Mouse (Mus musculus) thymus, postnatal 0 days (tissue): ENCODE measurements around the gene Abhd16a. TPM values are rescaled to one million over a fixed set of nuclear protein-coding genes. Genes with fewer than 3 reads are reported as not detected.

Source experiments
- DNase-seq: peaks from one replicate; pipeline ENCODE4 v3.0.0-alpha.2; 2015; ENCODE audit warnings: low spot score
- polyA plus RNA-seq: library from polyadenylated mRNA; unstranded; fragments of >200 nt; fragmentation: Nextera tagmentation; extraction: Ambion mirVana; gene quantifications from 2 replicates; pipeline ENCODE4 v1.2.1, GENCODE M21; 2015

Abhd16a gene
- polyA plus RNA-seq, 1 experiment from 2014 or later = 90.6 TPM

DNA sequence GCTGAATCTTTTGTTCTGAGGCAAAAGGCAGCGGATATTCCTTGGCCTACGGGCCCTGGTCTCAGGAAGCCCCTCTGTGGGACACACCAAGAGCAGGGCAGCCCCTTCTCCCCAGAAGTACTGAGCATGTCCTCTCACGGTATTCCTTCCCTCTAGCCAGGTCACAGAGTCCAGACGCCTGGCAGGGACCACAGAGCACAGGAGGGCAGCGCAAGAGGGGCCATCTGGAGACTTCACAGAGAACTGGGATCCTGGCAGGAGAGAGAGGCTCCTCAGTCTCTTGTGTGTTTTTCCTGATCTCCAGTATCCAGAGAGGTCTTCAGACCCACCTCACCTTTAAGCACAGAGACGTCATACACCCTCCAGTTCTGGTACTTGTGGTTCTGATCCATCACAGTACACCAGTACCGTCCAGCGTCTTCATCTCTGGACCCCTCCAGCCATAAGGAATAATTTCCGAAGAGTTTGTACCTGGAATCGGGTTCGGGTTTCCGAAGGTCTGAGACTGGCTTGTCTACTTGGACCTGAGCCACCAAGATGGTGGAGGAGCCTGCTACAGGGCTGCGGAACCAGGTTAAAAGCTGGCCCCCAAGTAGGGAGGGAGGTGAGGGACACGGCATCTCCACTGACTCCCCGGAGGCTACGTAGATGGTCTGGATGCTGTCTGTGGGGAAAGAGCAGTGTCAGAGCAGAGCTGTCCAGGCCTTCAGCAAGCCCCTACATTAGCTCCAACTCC is 6.1 kb upstream of the Abhd16a start:
- DNase-seq = no peak

DNA sequence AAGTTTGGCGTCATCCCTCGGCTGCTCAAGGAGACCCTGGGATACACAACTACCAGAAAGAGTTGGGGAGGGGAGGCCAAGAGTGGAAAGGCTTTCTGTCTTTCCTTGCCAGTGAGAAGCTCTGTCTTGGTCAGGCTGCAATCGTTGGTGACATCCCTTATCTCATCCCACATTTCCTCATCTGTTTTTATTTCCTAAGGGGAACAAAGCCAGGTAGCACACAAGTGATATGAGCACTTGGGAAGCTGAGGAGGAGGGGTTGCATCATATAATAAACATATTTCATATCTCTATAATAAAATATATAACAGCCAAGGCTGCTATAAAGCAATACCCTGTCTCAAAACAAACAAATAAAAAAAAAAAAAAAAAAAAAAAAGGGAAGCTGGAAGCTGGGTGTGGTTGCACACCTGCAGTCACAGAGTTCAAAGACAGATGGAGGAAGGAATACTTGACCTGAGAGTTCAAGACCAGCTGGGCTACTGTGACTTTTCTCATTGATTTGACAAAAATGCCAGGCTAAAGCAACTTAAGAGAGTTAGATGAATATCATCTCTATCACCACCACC is 5.0 kb upstream of the Abhd16a start:
- DNase-seq = no peak

DNA sequence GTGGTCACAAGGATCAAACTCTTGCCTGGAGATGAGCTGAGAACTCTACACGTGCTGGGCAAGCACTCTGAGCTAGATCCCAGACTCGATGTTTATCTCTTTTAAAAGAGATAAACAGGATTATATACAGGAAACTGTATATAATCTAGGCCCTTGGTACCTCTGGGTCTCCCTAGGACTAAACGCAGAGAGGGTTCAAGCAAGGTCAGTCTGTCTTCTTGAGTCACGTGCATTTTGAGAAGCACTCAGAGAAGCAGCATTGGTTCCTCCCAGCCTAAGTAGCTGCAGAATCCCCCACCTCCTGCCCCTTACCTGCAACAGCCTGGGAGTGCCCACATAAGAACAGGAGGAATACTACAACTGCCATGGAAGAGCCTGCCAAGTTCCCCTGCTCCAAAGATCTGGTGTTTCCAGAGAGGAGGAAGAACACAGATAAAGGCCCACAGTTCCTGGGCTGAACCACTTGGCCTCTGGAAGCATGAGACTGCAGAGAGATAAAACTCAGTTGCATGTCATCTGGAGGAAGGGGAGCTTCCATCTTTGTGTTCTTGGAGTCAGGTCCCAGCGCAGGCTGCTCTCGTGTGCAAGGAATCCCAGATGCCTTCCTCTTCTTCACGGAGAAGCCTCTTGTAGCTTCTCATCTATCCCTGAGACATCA is 3.7 kb upstream of the Abhd16a start, which contains the start of gene Ly6g6f:
Gene Ly6g6f (minus strand): TSS at position 403 of the 658 bp plus-strand sequence.
- DNase-seq = no peak

DNA sequence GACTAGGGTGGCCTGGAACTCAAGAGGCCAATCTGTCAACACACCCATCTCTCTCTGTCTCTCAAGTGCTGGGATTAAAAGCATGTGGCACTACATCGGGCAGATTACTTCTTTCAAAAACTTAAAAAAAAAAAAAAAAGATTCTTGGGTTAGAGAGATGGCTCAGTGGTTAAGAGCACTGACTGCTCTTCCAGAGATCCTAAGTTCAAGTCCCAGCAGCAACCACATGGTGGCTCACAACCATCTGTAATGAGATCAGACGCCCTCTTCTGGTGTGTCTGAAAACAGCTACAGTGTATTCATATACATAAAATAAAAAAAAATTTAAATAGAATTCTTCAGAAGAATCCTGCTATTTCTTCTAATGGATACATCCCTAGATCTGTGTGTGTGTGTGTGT is 912 bp upstream of the Abhd16a start:
- DNase-seq = no peak

DNA sequence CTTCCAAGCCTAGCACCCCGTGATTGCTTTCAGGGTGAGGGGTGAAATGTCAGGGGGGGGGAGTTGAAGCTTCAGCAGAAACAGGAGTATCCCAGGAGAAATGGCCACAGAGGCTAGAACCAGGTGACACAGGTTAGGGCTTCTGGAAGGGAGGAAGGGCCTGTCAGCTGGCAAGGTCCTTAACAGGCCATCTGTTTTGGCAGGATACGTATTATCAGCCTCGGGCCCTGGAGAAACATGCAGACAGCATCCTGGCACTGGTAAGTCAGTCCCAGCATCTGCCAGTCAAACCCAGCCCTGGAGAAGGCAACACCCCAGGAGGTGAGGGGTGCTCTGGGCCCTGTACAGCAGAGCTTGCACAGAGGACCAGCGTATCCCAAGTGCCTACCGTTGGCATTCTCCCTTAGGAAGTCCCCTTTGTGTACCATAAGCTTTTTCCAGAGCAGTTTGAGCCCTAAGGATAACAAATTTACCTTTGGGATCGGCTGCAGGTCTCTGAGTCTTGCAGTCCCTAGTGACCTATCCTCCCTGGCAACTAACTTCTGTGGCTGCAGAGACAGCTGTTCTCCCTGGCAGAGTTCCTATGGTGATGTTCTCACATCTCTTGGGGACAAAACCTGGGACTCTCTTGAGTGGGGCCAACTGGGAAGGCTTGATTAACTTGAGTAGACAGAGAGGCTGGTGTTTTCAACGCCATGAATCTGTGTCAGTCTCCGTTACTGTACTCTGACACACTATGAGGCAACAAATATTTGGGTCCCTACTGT is 1.3 kb downstream of the Abhd16a start:
- no peak for DNase-seq

DNA sequence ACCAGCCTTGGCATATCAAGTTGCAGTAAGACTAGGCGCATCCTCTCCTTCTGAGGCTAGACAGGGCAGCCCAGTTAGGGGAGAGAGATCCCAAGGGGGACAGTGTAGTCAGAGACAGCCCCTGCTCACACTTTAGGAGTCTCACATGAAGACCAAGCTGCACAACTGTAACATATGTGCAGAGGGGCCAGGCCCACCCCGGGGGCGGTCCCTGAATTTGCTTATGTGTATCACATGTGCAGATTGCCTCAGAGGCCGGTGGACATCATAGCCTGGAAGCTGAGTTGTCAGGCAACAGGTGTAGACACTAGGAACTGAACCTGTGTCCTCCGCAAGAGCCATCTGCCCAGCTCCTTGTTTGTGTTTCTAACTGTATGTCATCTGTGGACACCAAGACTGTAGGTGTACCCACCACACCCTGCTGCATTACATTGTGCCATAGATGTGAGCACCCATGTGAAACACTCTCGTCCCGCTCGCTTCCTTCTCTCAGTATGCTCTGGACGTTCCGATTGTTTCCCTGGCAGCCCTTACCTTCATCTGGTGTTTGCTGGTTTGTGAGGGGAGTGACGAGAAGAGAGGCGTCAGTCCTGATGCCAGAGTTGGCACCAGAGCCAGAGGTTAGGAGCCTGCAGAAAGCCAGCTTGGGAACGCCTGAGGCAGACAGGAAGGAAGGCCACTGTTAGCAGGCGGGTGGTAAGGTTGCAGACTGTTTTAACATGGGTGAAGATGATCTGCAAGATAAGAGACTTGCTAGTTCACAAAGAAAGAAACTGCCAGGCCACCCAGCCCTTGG is 3.5 kb downstream of the Abhd16a start:
- DNase-seq = no peak

DNA sequence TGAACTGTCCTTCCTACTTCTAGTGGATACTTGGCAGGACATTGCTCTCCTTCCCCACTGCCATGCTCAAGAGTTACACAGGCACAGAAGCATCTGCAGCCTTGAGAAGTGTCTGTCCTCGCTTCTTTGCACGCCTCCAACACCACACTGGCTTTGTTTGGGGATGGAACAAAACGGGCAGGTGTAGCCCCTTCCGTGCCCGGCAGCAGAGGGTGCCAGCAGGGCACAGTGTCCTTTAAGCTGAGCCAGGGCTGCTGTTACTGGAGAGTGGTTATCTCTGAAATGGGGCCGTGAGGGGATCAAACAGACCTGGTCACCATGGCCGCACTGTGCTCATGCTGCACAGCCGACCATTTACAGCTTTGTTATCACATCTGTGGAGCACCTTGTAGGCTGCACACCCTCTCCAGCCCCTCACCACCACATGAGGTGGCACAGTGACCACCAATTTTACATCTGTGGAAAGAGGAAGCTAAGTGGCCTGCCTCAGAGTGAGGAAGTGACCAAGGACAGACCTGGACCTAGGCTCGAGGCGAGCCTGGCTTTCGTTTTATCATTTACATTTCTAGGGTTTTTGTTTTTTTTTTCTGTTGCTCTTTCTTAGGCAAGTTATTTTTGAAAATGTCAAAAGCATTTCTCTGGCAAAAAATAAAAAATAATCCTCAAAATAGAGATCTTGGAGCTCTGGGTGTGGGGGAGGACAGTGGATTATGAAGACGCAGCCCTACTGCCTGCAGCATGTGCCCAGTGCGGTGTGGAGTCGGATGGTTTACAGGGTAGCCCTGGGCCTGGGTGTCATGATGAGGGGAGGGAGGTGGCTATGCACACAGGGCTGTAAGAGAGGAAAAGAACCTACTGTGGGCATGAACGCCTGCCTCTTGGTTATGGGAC is 5.7 kb downstream of the Abhd16a start:
- no peak for DNase-seq

DNA sequence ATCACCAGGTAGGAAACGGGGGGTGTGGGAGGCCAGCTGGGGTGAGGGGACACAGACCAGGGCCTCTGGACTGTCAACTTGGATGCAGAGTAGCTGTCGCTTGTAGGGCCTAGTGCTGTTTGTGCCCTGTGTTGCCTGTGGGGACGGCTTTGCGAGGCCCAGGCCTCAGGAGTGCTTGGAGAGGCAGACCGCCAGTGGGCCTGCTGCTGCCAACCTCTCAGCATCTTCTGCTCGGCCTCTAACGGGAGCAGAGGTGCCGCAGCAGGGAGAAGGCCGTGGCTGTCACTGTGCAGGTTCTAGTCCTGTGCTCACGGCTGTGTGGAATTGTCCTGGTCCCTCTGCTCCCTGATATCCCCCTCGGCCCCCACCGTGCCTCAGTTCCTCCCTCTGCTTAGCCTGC is 7.5 kb downstream of the Abhd16a start:
- no peak for DNase-seq

DNA sequence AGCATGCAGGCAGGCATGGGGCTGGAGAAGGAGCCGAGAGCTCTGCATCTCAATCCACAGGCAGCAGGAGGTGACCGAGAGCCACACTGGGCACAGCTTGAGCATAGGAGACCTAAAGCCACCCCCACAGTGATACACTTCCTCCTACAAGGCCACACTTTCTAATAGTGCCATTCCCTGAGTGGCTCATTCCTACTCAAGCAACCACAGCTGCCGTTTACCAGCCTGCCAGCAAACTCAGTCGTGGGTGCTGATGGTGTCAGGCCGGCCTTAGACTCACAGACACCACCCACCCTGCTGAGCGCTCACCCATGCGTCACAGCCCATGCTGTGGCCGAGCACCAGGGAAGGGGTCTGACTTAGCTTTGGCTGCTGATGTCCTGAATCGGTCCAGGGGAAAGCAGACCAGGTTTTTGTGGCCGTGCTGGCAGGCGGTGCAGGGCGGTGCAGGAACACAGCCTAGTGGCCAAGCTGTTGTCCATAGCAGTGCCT is 8.1 kb downstream of the Abhd16a start:
- no peak for DNase-seq

DNA sequence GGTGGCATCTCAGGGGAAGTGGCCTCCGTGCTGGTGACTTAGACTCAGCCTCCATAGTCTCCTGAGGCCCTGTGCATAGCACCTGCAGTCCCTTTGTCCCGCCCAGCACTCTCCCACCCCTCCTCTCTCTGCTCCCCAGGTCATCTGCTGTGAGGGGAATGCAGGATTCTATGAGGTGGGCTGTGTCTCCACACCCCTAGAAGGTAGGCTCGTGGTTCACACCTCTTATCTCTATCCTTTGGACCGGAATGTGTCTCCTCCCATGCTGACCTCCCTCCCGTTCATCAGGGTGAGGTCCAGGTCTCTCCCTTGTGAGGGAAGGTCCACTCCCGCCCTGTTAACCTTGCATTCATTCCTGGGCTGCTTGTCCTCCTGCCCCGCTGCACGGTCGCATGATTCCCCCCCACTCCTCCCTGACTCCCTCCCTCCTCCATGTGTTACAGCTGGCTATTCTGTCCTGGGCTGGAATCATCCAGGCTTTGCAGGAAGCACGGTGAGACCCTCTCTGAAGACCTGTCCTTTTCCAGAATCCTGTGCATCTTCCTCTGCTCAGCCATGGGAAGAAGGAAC is 11.2 kb downstream of the Abhd16a start:
- no peak for DNase-seq

DNA sequence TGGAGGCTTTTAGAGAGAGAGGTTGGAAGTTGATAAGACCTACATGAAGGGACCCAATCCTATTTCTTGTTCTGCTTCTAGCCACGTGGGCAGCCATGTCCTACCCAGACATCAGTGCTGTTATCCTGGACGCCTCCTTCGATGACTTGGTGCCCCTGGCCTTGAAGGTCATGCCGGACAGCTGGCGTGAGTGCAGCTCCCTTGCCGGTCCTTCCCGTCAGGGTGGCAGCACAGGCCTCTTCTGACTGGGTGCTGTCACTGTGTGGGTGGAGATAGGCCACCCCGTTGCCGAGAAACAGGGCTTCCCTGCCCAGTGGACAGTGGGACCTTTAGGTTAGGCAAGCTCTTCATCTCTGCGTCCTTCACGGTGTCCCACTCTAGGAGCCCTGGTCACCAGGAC is 12.1 kb downstream of the Abhd16a start:
- DNase-seq = no peak

DNA sequence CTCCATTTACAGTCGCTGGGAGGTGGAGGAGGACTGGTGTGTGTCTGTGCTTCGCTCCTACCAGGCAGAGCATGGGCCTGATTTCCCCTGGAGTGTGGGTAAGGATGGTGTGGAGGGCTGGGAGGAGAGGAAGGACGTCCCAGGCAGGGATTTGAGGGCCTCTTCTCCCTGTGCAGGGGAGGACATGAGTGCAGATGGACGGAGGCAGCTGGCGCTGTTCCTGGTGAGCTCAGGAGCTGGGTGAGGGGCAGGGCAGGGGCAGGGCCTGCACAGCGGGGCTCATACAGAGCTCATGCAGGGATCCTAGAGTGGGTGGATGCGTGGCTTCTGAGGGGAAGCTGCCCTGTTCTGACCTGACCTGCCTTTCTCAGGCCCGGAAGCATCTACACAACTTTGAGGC is 13.2 kb downstream of the Abhd16a start:
- no peak for DNase-seq

DNA sequence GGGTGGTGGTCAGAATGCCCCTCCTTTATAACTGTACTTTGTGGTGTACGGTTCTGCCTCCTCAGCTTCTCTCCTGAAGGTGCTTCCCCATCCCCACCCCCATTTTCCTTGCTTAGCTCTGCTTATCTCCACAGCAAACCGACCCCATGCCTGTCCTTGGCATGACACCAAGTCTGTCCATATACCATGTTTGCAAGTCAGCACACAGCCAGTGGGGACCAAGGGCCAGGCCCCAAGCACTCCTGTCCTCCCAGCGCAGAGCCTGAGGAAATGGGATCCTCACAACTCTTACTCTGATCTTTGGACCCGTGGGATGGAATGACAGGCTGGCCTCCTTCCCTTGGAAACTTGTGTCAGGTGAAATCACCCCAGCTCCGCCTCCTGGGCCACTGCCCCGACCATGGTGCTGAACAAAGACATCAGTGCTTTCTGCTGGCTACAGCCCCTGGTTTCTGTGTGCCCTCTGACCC is 14.2 kb downstream of the Abhd16a start:
- no peak for DNase-seq

DNA sequence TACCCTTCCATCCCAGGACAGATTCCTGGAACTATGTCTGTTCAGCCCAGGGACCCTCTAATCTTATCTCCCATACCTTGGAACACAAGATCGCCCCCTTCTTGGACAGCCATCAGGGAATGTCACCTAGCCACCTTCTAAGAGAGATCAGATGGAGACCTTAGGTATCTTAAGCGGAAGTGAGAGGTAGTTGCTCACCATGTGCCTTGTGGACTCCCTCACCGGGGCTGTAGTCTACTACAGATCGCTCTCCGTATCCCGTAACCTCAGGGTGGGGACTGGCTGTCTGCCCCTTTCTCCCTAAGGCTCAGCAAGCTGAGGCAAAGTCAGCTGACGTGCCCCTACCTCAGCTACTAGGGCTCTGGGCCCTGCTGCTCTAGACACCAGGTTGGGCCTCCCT is 15.0 kb downstream of the Abhd16a start:
- no peak for DNase-seq

DNA sequence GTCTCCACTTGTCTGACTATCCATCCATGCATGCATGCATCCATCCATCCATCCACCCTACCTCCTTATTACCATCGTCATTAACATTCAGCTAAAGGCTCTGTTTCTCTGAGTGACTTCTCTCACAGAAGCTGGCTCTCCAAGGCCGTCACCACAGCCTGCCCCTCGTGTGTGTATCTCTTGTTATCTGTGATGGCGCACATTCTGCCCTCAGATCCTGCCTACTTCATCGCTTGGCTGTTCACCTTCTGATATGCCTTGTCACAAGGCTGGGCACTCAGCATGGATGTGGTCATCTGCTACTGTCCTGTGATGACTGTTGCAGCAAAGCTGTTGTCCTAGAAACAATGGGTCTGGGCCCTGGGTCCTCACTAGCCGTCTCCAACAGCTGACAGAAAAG is 15.7 kb downstream of the Abhd16a start:
- DNase-seq = no peak

DNA sequence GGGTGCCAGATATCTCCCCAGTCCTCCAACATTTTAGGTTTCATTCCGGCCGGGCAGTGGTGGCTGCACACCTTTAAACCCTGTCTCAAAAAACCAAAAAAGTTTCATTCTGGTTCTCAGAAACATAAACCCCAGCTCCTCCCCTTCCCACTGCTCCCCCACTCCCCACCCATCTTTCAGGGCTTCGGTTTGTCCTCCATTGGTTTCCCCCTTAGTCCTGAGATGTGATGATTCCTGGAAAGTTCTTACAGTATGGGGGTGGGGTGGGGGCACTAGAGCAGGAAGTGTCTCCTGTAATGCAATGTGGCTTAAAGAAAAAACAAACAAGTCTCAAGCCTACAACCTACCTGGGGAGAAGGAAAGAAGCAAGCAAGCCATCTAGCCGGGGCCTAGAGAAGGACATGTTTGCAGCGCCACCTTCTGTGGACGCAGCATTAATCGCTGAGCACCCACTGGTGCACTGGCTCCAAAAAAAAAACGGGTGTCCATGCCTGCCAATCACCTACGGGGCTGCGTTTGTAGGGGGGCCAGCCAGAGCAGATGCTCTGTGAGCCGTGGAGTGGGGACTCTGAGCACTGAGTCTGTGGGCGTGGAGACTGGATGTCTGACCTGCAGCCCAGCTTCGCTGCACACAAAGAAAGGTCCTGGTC is 16.8 kb downstream of the Abhd16a start:
- peak; percentile 40 for DNase-seq

DNA sequence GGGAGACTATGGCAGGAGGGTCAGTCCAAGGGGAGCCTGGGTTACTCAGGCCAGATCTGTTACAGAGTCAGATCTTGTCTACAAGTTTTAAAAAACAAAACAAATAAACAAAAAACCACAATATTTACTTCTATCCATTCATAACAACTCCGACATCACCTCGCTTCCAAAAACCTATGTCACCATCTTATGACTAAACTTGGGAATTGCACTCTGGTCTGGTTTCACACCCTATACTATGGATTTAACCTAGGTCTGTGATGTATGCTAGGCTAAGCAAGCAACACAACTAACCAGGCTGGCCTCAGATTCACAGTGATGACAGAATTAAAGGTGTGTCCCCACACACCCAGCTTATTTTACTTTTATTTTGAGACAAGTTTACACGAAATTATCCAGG is 17.5 kb downstream of the Abhd16a start:
- DNase-seq = no peak

DNA sequence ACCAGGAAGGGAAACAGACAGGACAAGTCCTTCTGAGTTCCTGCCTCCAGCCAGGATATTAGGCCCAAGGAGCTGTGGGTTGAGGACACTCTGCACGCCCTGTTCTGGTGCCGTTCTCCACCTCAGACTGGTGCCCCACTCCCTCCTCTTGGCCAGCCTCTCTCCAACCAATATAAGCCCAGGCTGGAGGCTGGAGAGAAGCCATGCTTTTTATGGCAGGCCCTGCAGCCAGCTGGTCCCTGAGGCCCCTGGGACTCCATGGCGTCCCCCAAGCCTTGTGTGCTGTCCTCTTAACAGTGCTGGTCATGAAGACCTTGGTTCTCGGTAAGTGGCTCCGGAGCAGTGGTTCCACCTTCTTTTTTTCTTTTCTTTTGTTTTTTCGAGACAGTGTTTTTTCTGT is 19.0 kb downstream of the Abhd16a start, which contains the start of gene Ly6g5c:
Gene Ly6g5c (plus strand): TSS at position 183 of the 400 bp plus-strand sequence.
- no peak for DNase-seq

DNA sequence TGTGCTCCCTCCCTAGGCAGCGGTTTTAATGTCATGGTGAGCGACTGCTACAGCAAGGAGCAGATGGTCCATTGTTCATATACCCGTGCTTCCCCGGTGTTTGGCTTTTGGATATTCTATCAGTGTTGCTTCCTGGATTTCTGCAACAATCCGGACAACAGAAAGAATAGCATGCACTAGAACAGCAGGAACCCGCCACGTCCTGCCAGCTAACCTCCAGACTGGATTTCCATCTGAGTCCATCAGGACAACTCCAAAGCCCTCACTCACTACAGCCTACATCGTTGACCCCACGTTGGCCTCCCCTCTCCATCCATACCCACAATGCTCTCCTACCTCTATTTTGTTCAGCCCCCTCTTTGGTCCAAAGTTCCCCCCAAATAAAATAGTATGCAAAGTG is 22.7 kb downstream of the Abhd16a start:
- no peak for DNase-seq
